Mouse (Mus musculus) forebrain, embryonic 12.5 days (tissue): ENCODE results near the gene Eif1ad. TPM values are rescaled to one million over a fixed set of nuclear protein-coding genes. Genes with fewer than 3 reads are reported as not detected.

Experiments used
- ATAC-seq: fragments of 200-750 bp; cut with Nextera tagmentation; 2 replicates; pipeline ENCODE4 v1.8.0; 2017; ENCODE audit warnings: moderate TSS enrichment; ENCODE audit not compliant: low FRiP score
- H3K27ac ChIP-seq: fragments of 300-500 bp; sonication (generic); 2 replicates; pipeline ENCODE4 v1.5.1; 2016; ENCODE audit warnings: mild to moderate bottlenecking
- H3K27me3 ChIP-seq: fragments of 300-500 bp; sonication (generic); 2 replicates; pipeline ENCODE4 v1.6.1; 2016; ENCODE audit warnings: mild to moderate bottlenecking
- H3K36me3 ChIP-seq: fragments of 300-500 bp; sonication (generic); replicated peaks from 2 replicates; pipeline ENCODE4 v1.6.1; 2016; ENCODE audit warnings: mild to moderate bottlenecking
- H3K4me1 ChIP-seq: fragments of 300-500 bp; sonication (generic); 2 replicates; pipeline ENCODE4 v1.6.1; 2016
- H3K4me2 ChIP-seq: fragments of 300-500 bp; sonication (generic); 2 replicates; pipeline ENCODE4 v1.6.1; 2016; ENCODE audit warnings: mild to moderate bottlenecking, moderate library complexity
- H3K4me3 ChIP-seq: fragments of 300-500 bp; sonication (generic); replicated peaks from 2 replicates; pipeline ENCODE4 v1.5.1; 2016; ENCODE audit warnings: mild to moderate bottlenecking
- H3K9ac ChIP-seq: fragments of 300-500 bp; sonication (generic); 2 replicates; pipeline ENCODE4 v1.6.1; 2016; ENCODE audit warnings: mild to moderate bottlenecking
- H3K9me3 ChIP-seq: fragments of 300-500 bp; sonication (generic); 2 replicates; pipeline ENCODE4 v1.6.1; 2016
- WGBS: fragments of 180-500 bp; shearing (Covaris S2); methylation state at CpG from one replicate; pipeline ENCODE4 v1.1.7; 2016; 5-methylcytosine and 5-hydroxymethylcytosine counted together
- polyA plus RNA-seq: library from polyadenylated mRNA; unstranded; fragments of >200 nt; fragmentation: Nextera tagmentation; extraction: Ambion mirVana; gene quantifications from 2 replicates; pipeline ENCODE4 v1.2.1, GENCODE M21; 2016

Eif1ad gene
- polyA plus RNA-seq, 1 experiment from 2014 or later: 75.7 TPM

GRCm38 (mm10) chr19:5353609-5354008, 12.9 kb upstream of the Eif1ad start:
- Histone ChIP-seq H3K4me3 (no peak overlapping the region), H3K9ac (no peak overlapping the region), H3K4me1 (peaks cover 5% of the 10 kb centered on the region), H3K4me2 (no peak overlapping the region), H3K27me3 (peaks cover 17% of the 10 kb centered on the region), H3K9me3 (no peaks in the 10 kb centered on the region), H3K27ac (no peak overlapping the region), H3K36me3 (no peaks in the 10 kb centered on the region)
- WGBS: 82% methylated on average over 2 of the region's 2 CpGs
- no peak for ATAC-seq

- Histone ChIP-seq H3K4me2 (no peak overlapping the region), H3K36me3 (no peaks in the 10 kb centered on the region), H3K9ac (no peak overlapping the region), H3K27me3 (no peaks in the 10 kb centered on the region), H3K4me3 (no peak overlapping the region), H3K9me3 (no peaks in the 10 kb centered on the region), H3K27ac (no peak overlapping the region), H3K4me1 (no peaks in the 10 kb centered on the region)
- no peak for ATAC-seq
- WGBS: no CpG with 5 or more reads among the region's 1 CpGs
Measured at GRCm38 (mm10) chr19:5356080-5356479, 10.5 kb upstream of the Eif1ad start.

- Histone ChIP-seq H3K4me1 (peaks cover 11% of the 10 kb centered on the region), H3K27ac (no peak overlapping the region), H3K4me2 (no peak overlapping the region), H3K9ac (no peak overlapping the region), H3K36me3 (peaks cover 21% of the 10 kb centered on the region), H3K9me3 (no peaks in the 10 kb centered on the region), H3K27me3 (no peaks in the 10 kb centered on the region), H3K4me3 (no peak overlapping the region)
- ATAC-seq: no peak
- 79% methylated on average over 2 of the region's 2 CpGs for WGBS
Measured at GRCm38 (mm10) chr19:5362186-5362585, 4.4 kb upstream of the Eif1ad start.

- H3K4me2 ChIP-seq: no peak overlapping the region
- ATAC-seq: no peak
- no peaks in the 10 kb centered on the region for H3K27me3 ChIP-seq
- H3K4me3 ChIP-seq: no peak overlapping the region
- H3K27ac ChIP-seq: no peak overlapping the region
- peaks cover 24% of the 10 kb centered on the region for H3K4me1 ChIP-seq
- H3K9ac ChIP-seq: no peak overlapping the region
- H3K36me3 ChIP-seq: peaks cover 32% of the 10 kb centered on the region
- 90% methylated on average over 2 of the region's 2 CpGs for WGBS
- H3K9me3 ChIP-seq: no peaks in the 10 kb centered on the region
Measured at GRCm38 (mm10) chr19:5364124-5364523, 2.4 kb upstream of the Eif1ad start.

- Histone ChIP-seq H3K9ac (peak overlapping the region; percentile 83), H3K36me3 (peaks cover 48% of the 10 kb centered on the region), H3K4me3 (peak overlapping the region; percentile 82), H3K9me3 (no peaks in the 10 kb centered on the region), H3K27ac (peak overlapping the region; percentile 95; the same call in 1 of the 2 replicates), H3K4me2 (peak overlapping the region; percentile 67), H3K27me3 (no peaks in the 10 kb centered on the region), H3K4me1 (peaks cover 24% of the 10 kb centered on the region)
- 26% methylated on average over 9 of the region's 11 CpGs for WGBS
- no peak for ATAC-seq
Measured at GRCm38 (mm10) chr19:5365751-5366150, 790 bp upstream of the Eif1ad start.

GRCm38 (mm10) chr19:5367053-5367359, 465 bp downstream of the Eif1ad start, which contains the start of gene Banf1:
Gene Banf1 (minus strand): TSS chr19:5367168.
- no peak; the same call in 1 of the 2 replicates for ATAC-seq
- Histone ChIP-seq H3K36me3 (peaks cover 59% of the 10 kb centered on the region), H3K4me2 (peak within 1 kb of the TSS; percentile 67), H3K9me3 (no peaks in the 10 kb centered on the region), H3K4me1 (peaks cover 24% of the 10 kb centered on the region), H3K27ac (peak within 1 kb of the TSS; percentile 95), H3K4me3 (peak within 1 kb of the TSS; percentile 82), H3K27me3 (no peaks in the 10 kb centered on the region), H3K9ac (peak within 1 kb of the TSS; percentile 83)
- WGBS: under 1% methylated on average over 33 of the region's 33 CpGs

GRCm38 (mm10) chr19:5367455-5367854, 914 bp downstream of the Eif1ad start:
- peak overlapping the region; percentile 67 for H3K4me2 ChIP-seq
- 13% methylated on average over 11 of the region's 11 CpGs for WGBS
- no peak for ATAC-seq
- H3K9ac ChIP-seq: peak overlapping the region; percentile 83
- H3K27ac ChIP-seq: no peak overlapping the region
- H3K36me3 ChIP-seq: peaks cover 63% of the 10 kb centered on the region
- no peaks in the 10 kb centered on the region for H3K27me3 ChIP-seq
- H3K9me3 ChIP-seq: no peaks in the 10 kb centered on the region
- H3K4me1 ChIP-seq: peaks cover 24% of the 10 kb centered on the region
- peak overlapping the region; percentile 82 for H3K4me3 ChIP-seq

GRCm38 (mm10) chr19:5370932-5371331, 4.4 kb downstream of the Eif1ad start:
- 91% methylated on average over 3 of the region's 3 CpGs for WGBS
- no peaks in the 10 kb centered on the region for H3K27me3 ChIP-seq
- peaks cover 57% of the 10 kb centered on the region for H3K36me3 ChIP-seq

GRCm38 (mm10) chr19:5372724-5373123, 6.2 kb downstream of the Eif1ad start:
- no peaks in the 10 kb centered on the region for H3K27me3 ChIP-seq
- no peaks in the 10 kb centered on the region for H3K9me3 ChIP-seq
- WGBS: 91% methylated on average over 7 of the region's 7 CpGs
- no peak overlapping the region for H3K9ac ChIP-seq
- ATAC-seq: no peak
- H3K27ac ChIP-seq: no peak overlapping the region
- no peak overlapping the region for H3K4me2 ChIP-seq
- peaks cover 9% of the 10 kb centered on the region for H3K4me1 ChIP-seq
- no peak overlapping the region for H3K4me3 ChIP-seq
- peaks cover 67% of the 10 kb centered on the region for H3K36me3 ChIP-seq

More at GRCm38 (mm10) chr19:5370932-5371331, 4.4 kb downstream of the Eif1ad start:
- H3K4me3 ChIP-seq: no peak overlapping the region
- no peak overlapping the region for H3K27ac ChIP-seq
- no peaks in the 10 kb centered on the region for H3K9me3 ChIP-seq
- no peak for ATAC-seq
- no peak overlapping the region for H3K4me2 ChIP-seq
- no peak overlapping the region for H3K9ac ChIP-seq
- H3K4me1 ChIP-seq: peaks cover 14% of the 10 kb centered on the region

GRCm38 (mm10) chr19:5374177-5374576, 7.6 kb downstream of the Eif1ad start:
- 85% methylated on average over 4 of the region's 4 CpGs for WGBS
- Histone ChIP-seq H3K27ac (no peak overlapping the region), H3K9ac (no peak overlapping the region), H3K4me1 (no peaks in the 10 kb centered on the region), H3K36me3 (peaks cover 70% of the 10 kb centered on the region), H3K9me3 (no peaks in the 10 kb centered on the region), H3K27me3 (no peaks in the 10 kb centered on the region), H3K4me2 (no peak overlapping the region), H3K4me3 (no peak overlapping the region)
- no peak for ATAC-seq

- Histone ChIP-seq H3K4me2 (no peak overlapping the region), H3K36me3 (peaks cover 70% of the 10 kb centered on the region), H3K4me1 (no peaks in the 10 kb centered on the region), H3K27ac (no peak overlapping the region), H3K9me3 (no peaks in the 10 kb centered on the region), H3K27me3 (no peaks in the 10 kb centered on the region), H3K9ac (no peak overlapping the region), H3K4me3 (no peak overlapping the region)
- WGBS: 81% methylated on average over 4 of the region's 4 CpGs
- no peak for ATAC-seq
Measured at GRCm38 (mm10) chr19:5374748-5375147, 8.2 kb downstream of the Eif1ad start.

- no peak for ATAC-seq
- no peaks in the 10 kb centered on the region for H3K4me1 ChIP-seq
- H3K4me2 ChIP-seq: no peak overlapping the region
- H3K4me3 ChIP-seq: no peak overlapping the region
- no peaks in the 10 kb centered on the region for H3K27me3 ChIP-seq
- no peaks in the 10 kb centered on the region for H3K9me3 ChIP-seq
- H3K9ac ChIP-seq: no peak overlapping the region
- no peak overlapping the region for H3K27ac ChIP-seq
- WGBS: 91% methylated on average over 1 of the region's 1 CpGs
- H3K36me3 ChIP-seq: peaks cover 72% of the 10 kb centered on the region
Measured at GRCm38 (mm10) chr19:5377446-5377845, 10.9 kb downstream of the Eif1ad start.

GRCm38 (mm10) chr19:5383326-5383725, 16.8 kb downstream of the Eif1ad start:
- Histone ChIP-seq H3K27me3 (no peaks in the 10 kb centered on the region), H3K4me3 (no peak overlapping the region), H3K9ac (no peak overlapping the region), H3K9me3 (no peaks in the 10 kb centered on the region), H3K4me2 (no peak overlapping the region), H3K36me3 (peaks cover 78% of the 10 kb centered on the region), H3K4me1 (peaks cover 15% of the 10 kb centered on the region), H3K27ac (no peak overlapping the region)
- 97% methylated on average over 12 of the region's 12 CpGs for WGBS
- no peak for ATAC-seq
